ENCODE assay signal across 18 mouse cellular contexts in genomic region chr11:86819536-86819935, GRCm38 (mm10). TPM values are rescaled to one million over a fixed set of nuclear protein-coding genes. Genes with fewer than 3 reads are reported as not detected.
DNase-seq lines count a peak whose midpoint lies in the region; ATAC-seq lines count a peak whose summit lies in the region.
"Had no signal": no experiment of that assay in that cellular context is flagged by ENCODE, and none has a peak within 500 bp of the region (broad histone marks: within the 10 kb centered on the region; RNA-seq: fewer than 3 reads in every experiment).

No protein-coding gene starts in this region.

- DNase-seq in kidney, postnatal 14 days: no peak
- DNase-seq in hindbrain, embryonic 14.5 days (ENCODE audit: low spot score): peak; percentile 45
- no peak for DNase-seq in adrenal gland, postnatal 25 days
- DNase-seq in urinary bladder, postnatal 25 days (ENCODE audit: low spot score): no peak
- DNase-seq in layer of hippocampus, adult 8-10 months (ENCODE audit: low spot score in 2 of 2): no peak
- DNase-seq: adrenal gland, postnatal 10 days; cerebellum, adult 9-11 months; kidney, postnatal 10 days; liver, embryonic 13.5 days; thymus, adult 18-20 months had no signal

- no peak overlapping the region for H3K4me2 ChIP-seq in kidney, embryonic 16.5 days (replicated peaks; ENCODE audit: low read depth, low read length)
- H3K4me2 ChIP-seq in forebrain, embryonic 12.5 days: peak overlapping the region; percentile 30
- peak overlapping the region; percentile 10; the same call in 1 of the 2 replicates for H3K4me2 ChIP-seq in hindbrain, embryonic 14.5 days (replicated peaks)
- no peak overlapping the region for H3K4me2 ChIP-seq in midbrain, embryonic 16.5 days (ENCODE audit: low read length)
- H3K4me2 ChIP-seq: liver, embryonic 13.5 days had no signal

- H3K4me3 ChIP-seq in kidney, embryonic 16.5 days (ENCODE audit: low read length): no peak overlapping the region
- H3K4me3 ChIP-seq in forebrain, embryonic 12.5 days (replicated peaks): no peak overlapping the region
- H3K4me3 ChIP-seq in hindbrain, embryonic 14.5 days (replicated peaks; ENCODE audit: low read length): no peak overlapping the region
- no peak overlapping the region for H3K4me3 ChIP-seq in midbrain, embryonic 16.5 days (ENCODE audit: low read depth, low read length)
- H3K4me3 ChIP-seq: embryonic facial prominence, embryonic 10.5 days; erythroblast, embryonic 14.5 days; limb, embryonic 10.5 days; liver, embryonic 13.5 days; megakaryocyte, embryonic 14.5 days had no signal

- no peaks in the 10 kb centered on the region for H3K36me3 ChIP-seq in kidney, embryonic 16.5 days (ENCODE audit: insufficient read depth, low read length)
- no peaks in the 10 kb centered on the region for H3K36me3 ChIP-seq in forebrain, embryonic 12.5 days (replicated peaks)
- no peaks in the 10 kb centered on the region for H3K36me3 ChIP-seq in hindbrain, embryonic 14.5 days (replicated peaks; ENCODE audit: control insufficient read depth, insufficient read depth)
- H3K36me3 ChIP-seq in midbrain, embryonic 16.5 days (ENCODE audit: control insufficient read depth, insufficient read depth, low read length): no peaks in the 10 kb centered on the region
- H3K36me3 ChIP-seq: embryonic facial prominence, embryonic 10.5 days; limb, embryonic 10.5 days; liver, embryonic 13.5 days had no signal

- no peak overlapping the region for H3K9ac ChIP-seq in kidney, embryonic 16.5 days (replicated peaks; ENCODE audit: low read length)
- H3K9ac ChIP-seq in forebrain, embryonic 12.5 days: no peak overlapping the region
- H3K9ac ChIP-seq in hindbrain, embryonic 14.5 days: no peak overlapping the region
- no peak overlapping the region for H3K9ac ChIP-seq in midbrain, embryonic 16.5 days (ENCODE audit: low read depth, low read length)
- H3K9ac ChIP-seq: liver, embryonic 13.5 days had no signal

- WGBS in kidney, embryonic 16.5 days: 54% methylated on average over 8 of the region's 8 CpGs
- 13% methylated on average over 8 of the region's 8 CpGs for WGBS in forebrain, embryonic 12.5 days
- 11% methylated on average over 8 of the region's 8 CpGs for whole genome bisulfite sequencing in hindbrain, embryonic 14.5 days
- WGBS in midbrain, embryonic 16.5 days: 11% methylated on average over 8 of the region's 8 CpGs

- no peak for ATAC-seq in kidney, embryonic 16.5 days (ENCODE audit: low FRiP score, low TSS enrichment)
- ATAC-seq in forebrain, embryonic 12.5 days (ENCODE audit: low FRiP score): peak; percentile 70
- ATAC-seq in hindbrain, embryonic 14.5 days (ENCODE audit: low FRiP score): no peak
- peak; percentile 58; the same call in 1 of the 2 replicates for ATAC-seq in midbrain, embryonic 16.5 days
- ATAC-seq: lung, postnatal 0 days had no signal

- H3K27me3 ChIP-seq in kidney, embryonic 16.5 days (ENCODE audit: insufficient read depth, low read length): no peaks in the 10 kb centered on the region
- no peaks in the 10 kb centered on the region for H3K27me3 ChIP-seq in forebrain, embryonic 12.5 days
- no peaks in the 10 kb centered on the region for H3K27me3 ChIP-seq in hindbrain, embryonic 14.5 days (ENCODE audit: control insufficient read depth, insufficient read depth, low read length)
- no peaks in the 10 kb centered on the region for H3K27me3 ChIP-seq in midbrain, embryonic 16.5 days (ENCODE audit: control insufficient read depth, insufficient read depth, low read depth, low read length)

- H3K4me1 ChIP-seq in kidney, embryonic 16.5 days (ENCODE audit: insufficient read depth, low read length): no peaks in the 10 kb centered on the region
- H3K4me1 ChIP-seq in forebrain, embryonic 12.5 days: peaks cover 19% of the 10 kb centered on the region
- peaks cover 7% of the 10 kb centered on the region; the same call in 1 of the 2 replicates for H3K4me1 ChIP-seq in hindbrain, embryonic 14.5 days (replicated peaks; ENCODE audit: control insufficient read depth, insufficient read depth, low read length)
- H3K4me1 ChIP-seq in midbrain, embryonic 16.5 days (ENCODE audit: control insufficient read depth, insufficient read depth, low read length): peaks cover 8% of the 10 kb centered on the region; the same call in 1 of the 2 replicates
- H3K4me1 ChIP-seq: limb, embryonic 10.5 days; liver, embryonic 13.5 days had no signal

- H3K27ac ChIP-seq in kidney, embryonic 16.5 days (ENCODE audit: low read length): peak overlapping the region; percentile 66
- H3K27ac ChIP-seq in forebrain, embryonic 12.5 days: peak overlapping the region; percentile 85
- peak overlapping the region; percentile 66 for H3K27ac ChIP-seq in hindbrain, embryonic 14.5 days
- peak overlapping the region; percentile 54 for H3K27ac ChIP-seq in midbrain, embryonic 16.5 days (ENCODE audit: low read length)
- H3K27ac ChIP-seq: embryonic facial prominence, embryonic 10.5 days; limb, embryonic 10.5 days; liver, embryonic 13.5 days had no signal

- no peaks in the 10 kb centered on the region for H3K9me3 ChIP-seq in kidney, embryonic 16.5 days (ENCODE audit: low read length)
- H3K9me3 ChIP-seq in forebrain, embryonic 12.5 days: no peaks in the 10 kb centered on the region
- H3K9me3 ChIP-seq in hindbrain, embryonic 14.5 days (ENCODE audit: control insufficient read depth, low read length): no peaks in the 10 kb centered on the region
- no peaks in the 10 kb centered on the region for H3K9me3 ChIP-seq in midbrain, embryonic 16.5 days (replicated peaks; ENCODE audit: control insufficient read depth, low read length, poor library complexity, severe bottlenecking)
- H3K9me3 ChIP-seq: embryonic facial prominence, embryonic 10.5 days; limb, embryonic 10.5 days; liver, embryonic 13.5 days had no signal

RNA-seq across cellular contexts. Expression of gene Dhx40, which starts 12.0 kb away (rescaled TPM):
- 37.8 and 38.4 TPM in 2 replicates for polyA plus RNA-seq in kidney, embryonic 16.5 days (2015; fragmentation: Nextera tagmentation; extraction: Ambion mirVana)
- polyA plus RNA-seq in forebrain, embryonic 12.5 days (2016; fragmentation: Nextera tagmentation; extraction: Ambion mirVana): 44.0 and 48.2 TPM in 2 replicates
- polyA plus RNA-seq in hindbrain, embryonic 14.5 days (2014; fragmentation: Nextera tagmentation; extraction: Ambion mirVana): 22.3 and 24.0 TPM in 2 replicates
- 19.6 and 21.5 TPM in 2 replicates for polyA plus RNA-seq in midbrain, embryonic 16.5 days (2015; fragmentation: Nextera tagmentation; extraction: Ambion mirVana)
- total RNA-seq in adrenal gland, postnatal 25 days (2021): 31.9 and 38.1 TPM in 2 replicates
- total RNA-seq in layer of hippocampus, adult 8-10 months (2022): 10 to 100 TPM; 25.2 to 34.7 (median 29.0) TPM

Comparison
In these comparisons a context has a peak if more than half of its experiments do, and no peak if none do; other contexts are left out.
1. ATAC-seq: peak in forebrain, embryonic 12.5 days (single experiment) and midbrain, embryonic 16.5 days (single experiment); none in kidney, embryonic 16.5 days (single experiment) and hindbrain, embryonic 14.5 days (single experiment).
2. H3K4me2 ChIP-seq: peak in forebrain, embryonic 12.5 days (single experiment) and hindbrain, embryonic 14.5 days (single experiment); none in kidney, embryonic 16.5 days (single experiment) and midbrain, embryonic 16.5 days (single experiment).
3. Peak in every context shown above with its lines, with median percentiles within 50 percentile points of each other: H3K27ac ChIP-seq.